Mouse (Mus musculus): ENCODE measurements around the gene Hoxc12.

Hoxc12 gene

DNA sequence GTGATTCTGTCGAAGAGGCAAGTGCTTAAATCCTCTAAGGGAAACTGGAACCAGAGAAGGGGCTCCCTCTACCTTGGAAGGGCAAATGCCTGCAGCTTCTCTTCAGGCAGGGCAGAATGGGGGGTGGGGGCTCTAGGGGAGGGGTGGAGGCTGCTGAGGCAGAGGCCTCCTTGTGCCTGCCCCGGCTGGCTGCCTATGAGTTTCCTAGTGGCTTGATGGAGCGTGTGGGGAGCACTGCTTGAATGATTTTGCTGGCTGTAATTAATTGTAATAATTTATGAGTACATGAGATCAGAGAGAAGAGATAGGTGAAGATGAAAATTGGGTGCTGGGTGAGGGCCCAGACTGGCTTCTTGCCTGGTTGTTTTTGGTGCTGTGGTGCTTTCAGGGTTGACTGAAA is 48.4 kb downstream of the Hoxc12 start:
- DNase-seq = no peak

GRCm38 (mm10) chr15:102987124-102987833 is 50.7 kb downstream of the Hoxc12 start:
- DNase-seq = peak; percentile 84

- DNase-seq = no peak
Observed at GRCm38 (mm10) chr15:102988078-102988477, 51.5 kb downstream of the Hoxc12 start.
